28 mouse cellular contexts compared by ENCODE assay signal in genomic region chr7:128053061-128053460, GRCm38 (mm10). TPM values are rescaled to one million over a fixed set of nuclear protein-coding genes. Genes with fewer than 3 reads are reported as not detected.
"Had no signal": no experiment of that assay in that cellular context is flagged by ENCODE, and none has a peak within 500 bp of the region (broad histone marks: within the 10 kb centered on the region; RNA-seq: fewer than 3 reads in every experiment).

No protein-coding gene starts in this region.

- H3K4me1 ChIP-seq: kidney, embryonic 15.5 days; limb, embryonic 12.5 days; limb, embryonic 15.5 days; midbrain, embryonic 12.5 days; midbrain, embryonic 15.5 days; neural tube, embryonic 12.5 days; neural tube, embryonic 15.5 days had no signal

- H3K27ac ChIP-seq: intestine, embryonic 15.5 days; kidney, embryonic 15.5 days; left cerebral cortex, adult 2 months; limb, embryonic 12.5 days; limb, embryonic 15.5 days; liver, embryonic 14.5 days; midbrain, embryonic 12.5 days; midbrain, embryonic 15.5 days; neural tube, embryonic 12.5 days; neural tube, embryonic 15.5 days had no signal

- DNase-seq: kidney, adult 11 months; kidney, adult 8-10 months; kidney, postnatal 10 days; kidney, postnatal 36 days; layer of hippocampus, postnatal 36 days; left cerebral cortex, postnatal 4 days; liver, postnatal 0 days; lung, embryonic 14.5 days; right cerebral cortex, adult 18-20 months; right cerebral cortex, postnatal 14 days; right cerebral cortex, postnatal 4 days; thymus, adult 2 months; thymus, postnatal 25 days had no signal

- H3K9ac ChIP-seq: intestine, embryonic 15.5 days; kidney, embryonic 15.5 days; limb, embryonic 12.5 days; limb, embryonic 15.5 days; liver, embryonic 14.5 days; liver, postnatal 0 days; lung, embryonic 14.5 days; midbrain, embryonic 12.5 days; midbrain, embryonic 15.5 days; neural tube, embryonic 12.5 days; neural tube, embryonic 15.5 days had no signal

- H3K36me3 ChIP-seq: intestine, embryonic 15.5 days; kidney, embryonic 15.5 days; limb, embryonic 12.5 days; limb, embryonic 15.5 days; midbrain, embryonic 12.5 days; midbrain, embryonic 15.5 days; neural tube, embryonic 12.5 days; neural tube, embryonic 15.5 days had no signal

- H3K9me3 ChIP-seq: intestine, embryonic 15.5 days; kidney, embryonic 15.5 days; limb, embryonic 12.5 days; limb, embryonic 15.5 days; midbrain, embryonic 12.5 days; midbrain, embryonic 15.5 days; neural tube, embryonic 12.5 days; neural tube, embryonic 15.5 days had no signal

- ATAC-seq: intestine, embryonic 15.5 days; liver, postnatal 0 days; lung, postnatal 0 days; midbrain, embryonic 15.5 days had no signal

- H3K4me3 ChIP-seq: intestine, embryonic 15.5 days; kidney, embryonic 15.5 days; left cerebral cortex, adult 2 months; limb, embryonic 12.5 days; limb, embryonic 15.5 days; midbrain, embryonic 12.5 days; midbrain, embryonic 15.5 days; neural tube, embryonic 12.5 days; neural tube, embryonic 15.5 days had no signal

- H3K4me2 ChIP-seq: intestine, embryonic 15.5 days; kidney, embryonic 15.5 days; limb, embryonic 12.5 days; limb, embryonic 15.5 days; liver, embryonic 11.5 days; lung, embryonic 14.5 days; midbrain, embryonic 12.5 days; midbrain, embryonic 15.5 days; neural tube, embryonic 12.5 days; neural tube, embryonic 15.5 days had no signal

- H3K27me3 ChIP-seq: intestine, embryonic 15.5 days; kidney, embryonic 15.5 days; limb, embryonic 12.5 days; limb, embryonic 15.5 days; midbrain, embryonic 12.5 days; midbrain, embryonic 15.5 days; neural tube, embryonic 12.5 days; neural tube, embryonic 15.5 days had no signal

RNA-seq across cellular contexts. Expression of gene Gm49368, which starts 9.4 kb away (rescaled TPM):
- total RNA-seq: layer of hippocampus, postnatal 10 days; layer of hippocampus, postnatal 36 days; left cerebral cortex, adult 2 months; left cerebral cortex, postnatal 4 days had no signal
- polyA plus RNA-seq: intestine, embryonic 15.5 days; kidney, embryonic 15.5 days; limb, embryonic 12.5 days; limb, embryonic 15.5 days; liver, embryonic 11.5 days; lung, embryonic 14.5 days; lung, postnatal 0 days; midbrain, embryonic 12.5 days; midbrain, embryonic 15.5 days; neural tube, embryonic 12.5 days; neural tube, embryonic 15.5 days; testis, adult 2 months had no signal

RNA-seq across cellular contexts. Expression of gene Trim72, which starts 49.3 kb away (rescaled TPM):
- total RNA-seq: megakaryocyte, adult 5-6 weeks had no signal
- polyA plus RNA-seq: liver, embryonic 11.5 days; liver, postnatal 0 days; lung, embryonic 14.5 days; midbrain, embryonic 12.5 days; neural tube, embryonic 12.5 days had no signal
